Mouse (Mus musculus) hindbrain, embryonic 16.5 days (tissue): ENCODE measurements around the gene Tbc1d24. TPM values are rescaled to one million over a fixed set of nuclear protein-coding genes. Genes with fewer than 3 reads are reported as not detected.
A peak's percentile ranks its signal among the peaks of the same experiment; 100 is the strongest.

Source experiments
- ATAC-seq: fragments of 200-750 bp; cut with Nextera tagmentation; 2 replicates; pipeline ENCODE4 v1.8.0; 2017; ENCODE audit warnings: moderate TSS enrichment, moderate library complexity
- H3K27ac ChIP-seq: fragments of 300-500 bp; sonication (generic); 2 replicates; pipeline ENCODE4 v1.5.1; 2014; ENCODE audit warnings: low read depth, mild to moderate bottlenecking, control low read depth, low read length, moderate library complexity
- H3K27me3 ChIP-seq: fragments of 300-500 bp; sonication (generic); replicated peaks from 2 replicates; pipeline ENCODE4 v1.6.1; 2014; ENCODE audit warnings: low read length; ENCODE audit not compliant: control insufficient read depth, insufficient read depth
- H3K36me3 ChIP-seq: fragments of 300-500 bp; sonication (generic); 2 replicates; pipeline ENCODE4 v1.6.1; 2014; ENCODE audit warnings: mild to moderate bottlenecking, low read length, moderate library complexity, mixed read lengths; ENCODE audit not compliant: control insufficient read depth, insufficient read depth
- H3K4me1 ChIP-seq: fragments of 300-500 bp; sonication (generic); 2 replicates; pipeline ENCODE4 v1.6.1; 2014; ENCODE audit warnings: low read depth, low read length; ENCODE audit not compliant: control insufficient read depth, insufficient read depth
- H3K4me2 ChIP-seq: fragments of 300-500 bp; sonication (generic); 2 replicates; pipeline ENCODE4 v1.6.1; 2014; ENCODE audit warnings: mild to moderate bottlenecking, low read length, control low read depth, moderate library complexity
- H3K4me3 ChIP-seq: fragments of 300-500 bp; sonication (generic); 2 replicates; pipeline ENCODE4 v1.5.1; 2014; ENCODE audit warnings: mild to moderate bottlenecking, low read length, control low read depth, moderate library complexity
- H3K9ac ChIP-seq: fragments of 300-500 bp; sonication (generic); 2 replicates; pipeline ENCODE4 v1.6.1; 2014; ENCODE audit warnings: low read depth, mild to moderate bottlenecking, control low read depth, low read length, moderate library complexity
- H3K9me3 ChIP-seq: fragments of 300-500 bp; sonication (generic); 2 replicates; pipeline ENCODE4 v1.6.1; 2014; ENCODE audit warnings: mild to moderate bottlenecking, low read length, moderate library complexity; ENCODE audit not compliant: control insufficient read depth
- WGBS: fragments of 180-500 bp; shearing (Covaris S2); extraction: QIAGEN DNeasy Blood & Tissue Kit; methylation state at CpG from one replicate; pipeline ENCODE4 v1.1.7; 2014; 5-methylcytosine and 5-hydroxymethylcytosine counted together
- polyA plus RNA-seq: library from polyadenylated mRNA; unstranded; fragments of >200 nt; fragmentation: Nextera tagmentation; extraction: Ambion mirVana; gene quantifications from 2 replicates; pipeline ENCODE4 v1.2.1, GENCODE M21; 2015

Gene Tbc1d24
- polyA plus RNA-seq, 1 experiment from 2014 or later = 26.6 TPM

DNA sequence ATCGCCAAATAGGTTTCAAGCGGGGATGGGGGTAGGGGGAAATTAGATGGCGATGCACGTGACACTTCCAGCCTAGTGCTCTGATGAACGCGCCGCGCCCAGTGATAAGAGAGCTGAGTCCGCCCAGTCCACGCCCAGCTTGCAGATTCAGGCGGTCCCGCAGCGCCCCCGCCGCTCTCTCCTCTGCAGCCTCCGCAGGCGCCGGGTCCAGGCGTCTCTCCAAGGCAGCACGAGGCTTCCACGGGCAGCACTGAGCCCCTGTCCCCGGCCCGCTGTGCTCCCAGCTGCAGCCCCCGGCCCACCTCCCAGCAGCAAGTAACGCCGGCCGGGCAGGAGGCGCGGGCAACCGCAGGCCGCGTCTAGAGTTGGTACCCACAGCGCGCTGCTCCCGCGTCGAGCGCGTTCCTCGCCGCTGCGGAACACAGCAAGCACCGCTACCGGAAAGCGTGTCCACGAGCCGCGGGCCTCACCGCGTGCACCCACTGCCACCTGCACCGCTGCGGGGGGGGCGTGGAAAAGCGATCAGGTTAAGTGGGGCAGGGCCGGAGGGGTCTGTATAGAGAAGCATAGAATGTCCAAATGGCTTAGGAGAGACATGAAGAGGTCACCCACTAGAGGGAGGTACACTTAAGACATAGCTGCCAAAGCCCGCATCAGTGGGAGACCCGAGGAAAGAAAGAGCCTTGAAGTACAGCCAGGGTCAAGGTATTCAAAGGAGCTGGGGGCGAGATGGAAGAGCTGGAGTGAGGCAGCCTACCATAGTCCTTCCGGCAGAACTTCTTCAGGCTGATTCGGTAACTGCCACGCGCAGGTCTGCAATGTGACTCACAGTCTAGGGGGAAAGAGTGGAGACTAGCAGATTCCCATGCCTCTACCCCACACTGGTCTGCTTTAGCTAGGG lies 1.3 kb upstream of the Tbc1d24 start:
- Histone ChIP-seq H3K27me3 (no peaks in the 10 kb centered on the region), H3K4me1 (peaks cover 75% of the 10 kb centered on the region), H3K4me2 (peak overlapping the region; percentile 82), H3K9me3 (no peaks in the 10 kb centered on the region), H3K27ac (peak overlapping the region; percentile 77), H3K9ac (peak overlapping the region; percentile 90), H3K4me3 (peak overlapping the region; percentile 77), H3K36me3 (no peaks in the 10 kb centered on the region)
- ATAC-seq = peak; percentile 32
- 5% methylated on average over 61 of the region's 62 CpGs for WGBS

DNA sequence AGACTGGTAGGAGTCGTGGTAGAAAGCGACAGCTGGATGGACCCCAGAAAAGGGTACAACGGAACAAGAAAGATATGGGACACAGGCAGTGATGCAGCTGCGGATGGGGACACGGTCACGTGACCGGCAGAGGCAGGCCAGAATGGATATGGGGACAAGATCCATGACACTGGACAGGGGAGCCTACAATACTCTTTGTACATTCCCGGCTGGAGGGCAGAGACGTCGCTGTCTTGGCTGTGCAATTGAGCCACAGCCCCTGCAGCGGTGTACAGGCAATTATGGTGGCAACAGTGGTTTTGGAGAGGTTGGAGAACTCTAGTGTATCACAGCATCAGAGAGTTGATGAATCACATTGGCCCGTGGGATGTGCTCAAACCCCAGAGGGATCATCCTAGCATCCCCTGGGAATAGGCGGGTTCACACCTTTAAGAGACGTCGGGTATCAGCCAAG lies 573 bp upstream of the Tbc1d24 start:
- 4% methylated on average over 15 of the region's 15 CpGs for WGBS

DNA sequence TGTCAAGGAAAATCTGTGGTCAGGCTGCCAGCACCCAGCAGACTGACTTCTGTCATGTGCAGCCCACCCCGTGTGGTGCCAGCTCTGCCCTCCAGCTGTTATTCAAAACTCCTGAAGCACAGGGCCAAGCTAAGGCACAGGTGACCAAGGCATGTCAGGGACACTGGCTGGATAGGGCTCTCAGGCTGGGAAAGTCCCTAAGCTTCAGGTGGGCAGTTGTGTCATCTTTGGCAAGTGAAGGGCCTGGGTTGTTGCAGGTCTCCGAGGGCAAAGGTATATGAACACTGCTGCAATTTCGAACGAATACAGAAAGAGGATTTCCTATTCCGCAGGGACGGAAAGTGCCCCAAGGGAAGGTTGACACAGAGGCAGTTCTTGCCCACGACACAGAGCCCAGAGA lies 516 bp downstream of the Tbc1d24 start:
- no peaks in the 10 kb centered on the region for H3K36me3 ChIP-seq
- H3K9me3 ChIP-seq = no peaks in the 10 kb centered on the region
- H3K27ac ChIP-seq = peak overlapping the region; percentile 59
- 6% methylated on average over 7 of the region's 7 CpGs for WGBS
- peak overlapping the region; percentile 77 for H3K4me3 ChIP-seq
- ATAC-seq = no peak
- H3K27me3 ChIP-seq = no peaks in the 10 kb centered on the region
- H3K9ac ChIP-seq = peak overlapping the region; percentile 90
- H3K4me1 ChIP-seq = peaks cover 65% of the 10 kb centered on the region
- peak overlapping the region; percentile 82 for H3K4me2 ChIP-seq

More for the DNA sequence above, 573 bp upstream of the Tbc1d24 start:
- peak overlapping the region; percentile 82 for H3K4me2 ChIP-seq
- H3K27me3 ChIP-seq = no peaks in the 10 kb centered on the region
- H3K4me1 ChIP-seq = peaks cover 68% of the 10 kb centered on the region
- H3K36me3 ChIP-seq = no peaks in the 10 kb centered on the region
- H3K4me3 ChIP-seq = peak overlapping the region; percentile 77
- peak overlapping the region; percentile 77 for H3K27ac ChIP-seq
- H3K9me3 ChIP-seq = no peaks in the 10 kb centered on the region
- ATAC-seq = no peak; the same call in 1 of the 2 replicates
- peak overlapping the region; percentile 90 for H3K9ac ChIP-seq

DNA sequence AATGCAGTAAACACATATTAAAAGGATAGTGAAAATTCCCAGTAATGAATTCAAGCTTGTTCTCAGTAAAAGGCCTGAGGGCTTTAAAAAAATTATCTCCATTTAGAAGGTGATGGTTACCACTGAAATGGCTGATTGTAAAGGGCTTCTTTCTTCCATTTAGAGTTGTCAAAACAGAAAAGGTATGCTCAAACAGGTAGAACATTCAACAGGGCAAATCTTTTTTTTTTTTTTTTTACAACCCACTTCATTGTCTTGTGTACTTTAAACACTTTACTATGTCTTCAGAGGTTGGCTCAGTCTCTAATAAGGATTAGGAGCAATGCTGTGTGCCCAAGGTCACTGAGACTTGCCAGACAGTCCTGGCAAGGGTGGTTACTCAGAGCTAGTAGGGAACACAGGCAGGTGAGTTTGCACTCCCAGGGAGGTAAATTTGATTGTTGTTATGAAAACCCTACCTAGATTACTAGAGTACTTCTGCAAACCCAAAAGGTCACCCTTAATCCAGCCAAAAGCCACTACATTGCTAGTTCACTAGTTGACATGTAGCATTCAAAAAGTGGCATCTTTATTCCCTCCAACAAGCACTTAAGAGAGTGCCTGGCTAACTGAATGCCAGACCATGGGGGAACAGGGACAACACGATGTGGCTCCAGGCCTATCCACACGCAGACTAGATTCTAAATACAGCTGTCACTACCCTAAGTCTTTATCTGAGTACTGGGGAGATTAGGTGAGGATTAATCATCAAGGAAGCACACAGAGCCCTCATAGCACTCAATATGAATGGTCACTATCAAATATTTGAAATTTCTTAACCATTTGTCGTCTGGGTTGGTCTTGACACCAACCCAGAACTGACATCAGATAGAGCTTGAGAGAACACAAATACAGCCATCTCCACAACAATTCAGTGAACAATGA lies 1.5 kb downstream of the Tbc1d24 start:
- Histone ChIP-seq H3K4me3 (peak overlapping the region; percentile 77), H3K4me1 (peaks cover 58% of the 10 kb centered on the region), H3K27me3 (no peaks in the 10 kb centered on the region), H3K4me2 (peak overlapping the region; percentile 82), H3K9ac (peak overlapping the region; percentile 90), H3K27ac (no peak overlapping the region), H3K36me3 (no peaks in the 10 kb centered on the region), H3K9me3 (no peaks in the 10 kb centered on the region)
- WGBS = 78% methylated on average over 3 of the region's 3 CpGs
- ATAC-seq = no peak

DNA sequence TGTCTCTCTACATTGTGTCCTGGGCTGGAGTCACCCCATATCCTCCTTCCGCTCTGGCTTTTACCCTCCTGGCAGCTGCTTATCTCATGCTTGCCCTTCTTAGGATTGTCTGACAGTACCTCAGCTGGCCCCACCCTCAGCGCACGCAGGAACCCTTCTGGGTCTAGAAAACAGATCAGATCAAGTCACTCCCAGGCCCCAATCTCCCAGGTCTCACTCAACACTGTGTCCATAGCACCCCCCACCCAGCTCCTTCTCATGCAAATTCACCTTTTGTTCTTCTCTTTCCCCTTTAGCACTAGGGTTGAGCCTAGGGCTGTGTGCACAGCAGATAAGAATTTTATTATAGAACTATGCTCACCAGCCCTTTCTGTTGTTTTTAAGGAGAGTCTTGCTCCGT lies 2.3 kb downstream of the Tbc1d24 start:
- Histone ChIP-seq H3K27me3 (no peaks in the 10 kb centered on the region), H3K9me3 (no peaks in the 10 kb centered on the region), H3K4me2 (peak overlapping the region; percentile 82), H3K4me3 (peak overlapping the region; percentile 14; the same call in 1 of the 2 replicates), H3K4me1 (peaks cover 50% of the 10 kb centered on the region), H3K27ac (no peak overlapping the region), H3K9ac (peak overlapping the region; percentile 46), H3K36me3 (no peaks in the 10 kb centered on the region)
- ATAC-seq = no peak
- WGBS = 44% methylated on average over 4 of the region's 4 CpGs

DNA sequence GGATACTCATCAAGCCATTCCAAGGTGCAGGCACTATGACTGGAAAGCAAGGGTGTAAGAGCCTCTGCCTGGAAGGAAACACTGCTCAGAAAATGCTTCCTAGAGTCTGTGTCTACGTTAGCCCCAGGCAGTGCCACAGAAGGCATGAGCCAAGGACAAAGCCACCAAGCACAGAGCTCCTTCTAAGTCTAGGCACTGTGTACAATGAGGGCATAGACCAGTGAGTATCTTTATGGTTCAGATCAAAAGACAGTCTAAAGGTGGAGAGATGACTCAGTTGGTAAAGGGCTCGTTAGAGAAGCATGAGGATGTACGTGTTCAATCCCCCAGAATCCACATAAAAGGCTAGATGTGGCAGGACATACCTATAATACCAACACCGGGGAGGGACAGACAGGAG lies 4.3 kb downstream of the Tbc1d24 start:
- ATAC-seq = no peak
- no peaks in the 10 kb centered on the region for H3K36me3 ChIP-seq
- H3K4me2 ChIP-seq = no peak overlapping the region
- H3K27ac ChIP-seq = no peak overlapping the region
- peaks cover 30% of the 10 kb centered on the region for H3K4me1 ChIP-seq
- H3K9me3 ChIP-seq = no peaks in the 10 kb centered on the region
- H3K9ac ChIP-seq = no peak overlapping the region
- H3K4me3 ChIP-seq = no peak overlapping the region
- WGBS = 84% methylated on average over 4 of the region's 4 CpGs
- no peaks in the 10 kb centered on the region for H3K27me3 ChIP-seq

DNA sequence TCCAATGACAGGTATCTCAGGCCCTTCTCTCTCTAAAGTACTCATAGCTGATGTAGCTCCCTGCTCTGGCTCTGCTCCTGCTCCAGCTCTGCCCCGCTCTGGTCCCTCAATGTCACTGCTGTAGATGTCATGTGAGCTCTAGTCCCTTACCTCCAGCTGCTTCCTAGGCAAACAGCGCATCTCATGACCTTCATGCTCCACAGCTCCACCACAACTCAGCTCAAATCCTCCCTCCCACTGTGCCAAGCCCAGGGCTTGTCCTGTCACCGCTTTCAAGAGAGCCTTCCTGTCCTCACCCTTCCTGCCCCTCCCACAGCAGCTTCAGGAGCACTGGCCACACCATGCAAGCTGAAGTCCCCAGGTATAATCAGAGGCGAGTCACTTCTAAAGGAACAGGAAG lies 5.6 kb downstream of the Tbc1d24 start:
- ATAC-seq = no peak
- Histone ChIP-seq H3K4me3 (no peak overlapping the region), H3K9ac (no peak overlapping the region), H3K4me2 (no peak overlapping the region), H3K4me1 (peaks cover 24% of the 10 kb centered on the region), H3K36me3 (no peaks in the 10 kb centered on the region), H3K27ac (no peak overlapping the region), H3K9me3 (no peaks in the 10 kb centered on the region), H3K27me3 (no peaks in the 10 kb centered on the region)
- 64% methylated on average over 4 of the region's 4 CpGs for WGBS

DNA sequence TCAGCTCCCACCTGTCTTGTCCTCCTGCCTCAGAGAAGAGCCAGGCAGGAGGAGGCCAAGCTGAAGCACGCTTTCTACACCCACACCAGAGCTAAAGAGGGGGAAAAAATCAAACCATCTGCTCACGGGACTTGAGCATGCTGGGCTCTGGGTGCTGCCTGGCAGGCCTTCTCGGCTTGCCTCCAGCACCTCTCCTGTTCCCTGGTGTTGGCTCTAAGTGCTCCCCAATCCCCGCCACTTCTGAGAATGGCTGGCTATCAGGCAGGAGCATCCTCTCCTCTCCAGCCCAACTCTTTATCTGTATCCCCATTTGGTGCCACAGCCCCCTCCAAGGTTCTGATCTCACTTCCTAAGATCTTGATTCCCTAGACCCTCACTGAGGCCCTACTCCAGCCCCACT lies 6.1 kb downstream of the Tbc1d24 start:
- no peak overlapping the region for H3K27ac ChIP-seq
- H3K4me3 ChIP-seq = no peak overlapping the region
- 83% methylated on average over 4 of the region's 4 CpGs for WGBS
- ATAC-seq = no peak
- H3K27me3 ChIP-seq = no peaks in the 10 kb centered on the region
- H3K9ac ChIP-seq = no peak overlapping the region
- no peak overlapping the region for H3K4me2 ChIP-seq
- no peaks in the 10 kb centered on the region for H3K9me3 ChIP-seq
- peaks cover 19% of the 10 kb centered on the region for H3K4me1 ChIP-seq
- no peaks in the 10 kb centered on the region for H3K36me3 ChIP-seq
